Mouse (Mus musculus): ENCODE data around the gene Igsf3. TPM values are rescaled to one million over a fixed set of nuclear protein-coding genes. Genes with fewer than 3 reads are reported as not detected.

Gene Igsf3
- polyA plus RNA-seq, 1 experiment = 29.1 TPM

GRCm38 (mm10) chr3:101493937-101494459, 117.1 kb downstream of the Igsf3 start:
- no peak overlapping the region for H3K9ac ChIP-seq (ENCODE audit: low read depth, poor library complexity, severe bottlenecking)
- H3K27me3 ChIP-seq (ENCODE audit: control insufficient read depth, insufficient read depth, low read length, poor library complexity, severe bottlenecking) = no peaks in the 10 kb centered on the region
- H3K27ac ChIP-seq (ENCODE audit: insufficient read depth, low read length) = no peak overlapping the region
- H3K9me3 ChIP-seq (replicated peaks; ENCODE audit: control insufficient read depth, insufficient read depth, low read length, poor library complexity, severe bottlenecking) = no peaks in the 10 kb centered on the region
- no peak overlapping the region for H3K4me3 ChIP-seq (ENCODE audit: low read depth, low read length)
- H3K4me1 ChIP-seq (ENCODE audit: control insufficient read depth, insufficient read depth, low read length) = no peaks in the 10 kb centered on the region
- H3K36me3 ChIP-seq (ENCODE audit: control insufficient read depth, insufficient read depth, low read length, poor library complexity, severe bottlenecking) = no peaks in the 10 kb centered on the region
- TF ChIP-seq CTCF (IDR thresholded peaks at IDR 0.05; ENCODE audit: low read depth, low read length) (peak; percentile 79), POLR2A (IDR thresholded peaks at IDR 0.05; ENCODE audit: insufficient read depth, low read length) (no peak)

GRCm38 (mm10) chr3:101497432-101498030, 120.6 kb downstream of the Igsf3 start:
- TF ChIP-seq EP300 (IDR thresholded peaks at IDR 0.05; ENCODE audit: insufficient read depth, low read depth, low read length) (no peak), POLR2A (IDR thresholded peaks at IDR 0.05; ENCODE audit: insufficient read depth, low read length) (no peak), CTCF (IDR thresholded peaks at IDR 0.05; ENCODE audit: low read depth, low read length) (no peak)
- Histone ChIP-seq H3K9me3 (replicated peaks; ENCODE audit: control insufficient read depth, insufficient read depth, low read length, poor library complexity, severe bottlenecking) (no peaks in the 10 kb centered on the region), H3K4me3 (ENCODE audit: low read depth, low read length) (no peak overlapping the region), H3K9ac (ENCODE audit: low read depth, poor library complexity, severe bottlenecking) (no peak overlapping the region), H3K4me1 (ENCODE audit: control insufficient read depth, insufficient read depth, low read length) (no peaks in the 10 kb centered on the region), H3K27me3 (ENCODE audit: control insufficient read depth, insufficient read depth, low read length, poor library complexity, severe bottlenecking) (no peaks in the 10 kb centered on the region), H3K36me3 (ENCODE audit: control insufficient read depth, insufficient read depth, low read length, poor library complexity, severe bottlenecking) (no peaks in the 10 kb centered on the region), H3K27ac (ENCODE audit: insufficient read depth, low read length) (no peak overlapping the region)

GRCm38 (mm10) chr3:101499906-101500305, 123.0 kb downstream of the Igsf3 start:
- Histone ChIP-seq H3K4me3 (ENCODE audit: low read depth, low read length) (no peak overlapping the region), H3K36me3 (ENCODE audit: control insufficient read depth, insufficient read depth, low read length, poor library complexity, severe bottlenecking) (no peaks in the 10 kb centered on the region), H3K9ac (ENCODE audit: low read depth, poor library complexity, severe bottlenecking) (no peak overlapping the region), H3K27ac (ENCODE audit: insufficient read depth, low read length) (no peak overlapping the region), H3K9me3 (replicated peaks; ENCODE audit: control insufficient read depth, insufficient read depth, low read length, poor library complexity, severe bottlenecking) (peaks cover 3% of the 10 kb centered on the region), H3K4me1 (ENCODE audit: control insufficient read depth, insufficient read depth, low read length) (no peaks in the 10 kb centered on the region), H3K27me3 (ENCODE audit: control insufficient read depth, insufficient read depth, low read length, poor library complexity, severe bottlenecking) (no peaks in the 10 kb centered on the region)
- no peak for TF ChIP-seq POLR2A (IDR thresholded peaks at IDR 0.05; ENCODE audit: insufficient read depth, low read length)
- TF ChIP-seq CTCF (IDR thresholded peaks at IDR 0.05; ENCODE audit: low read depth, low read length) = no peak
- TF ChIP-seq EP300 (IDR thresholded peaks at IDR 0.05; ENCODE audit: insufficient read depth, low read depth, low read length) = no peak

- Histone ChIP-seq H3K9me3 (replicated peaks; ENCODE audit: control insufficient read depth, insufficient read depth, low read length, poor library complexity, severe bottlenecking) (peaks cover 8% of the 10 kb centered on the region), H3K4me3 (ENCODE audit: low read depth, low read length) (no peak overlapping the region), H3K36me3 (ENCODE audit: control insufficient read depth, insufficient read depth, low read length, poor library complexity, severe bottlenecking) (no peaks in the 10 kb centered on the region), H3K27me3 (ENCODE audit: control insufficient read depth, insufficient read depth, low read length, poor library complexity, severe bottlenecking) (no peaks in the 10 kb centered on the region), H3K4me1 (ENCODE audit: control insufficient read depth, insufficient read depth, low read length) (no peaks in the 10 kb centered on the region), H3K27ac (ENCODE audit: insufficient read depth, low read length) (no peak overlapping the region), H3K9ac (ENCODE audit: low read depth, poor library complexity, severe bottlenecking) (no peak overlapping the region)
- TF ChIP-seq EP300 (IDR thresholded peaks at IDR 0.05; ENCODE audit: insufficient read depth, low read depth, low read length) (no peak), CTCF (IDR thresholded peaks at IDR 0.05; ENCODE audit: low read depth, low read length) (no peak), POLR2A (IDR thresholded peaks at IDR 0.05; ENCODE audit: insufficient read depth, low read length) (no peak)
These were observed 123.6 kb downstream of the Igsf3 start for GRCm38 (mm10) chr3:101500393-101501051.

GRCm38 (mm10) chr3:101501611-101502010, 124.7 kb downstream of the Igsf3 start:
- peaks cover 9% of the 10 kb centered on the region for H3K9me3 ChIP-seq (replicated peaks; ENCODE audit: control insufficient read depth, insufficient read depth, low read length, poor library complexity, severe bottlenecking)
- TF ChIP-seq POLR2A (IDR thresholded peaks at IDR 0.05; ENCODE audit: insufficient read depth, low read length) (no peak), EP300 (IDR thresholded peaks at IDR 0.05; ENCODE audit: insufficient read depth, low read depth, low read length) (no peak), CTCF (IDR thresholded peaks at IDR 0.05; ENCODE audit: low read depth, low read length) (no peak)
- H3K4me1 ChIP-seq (ENCODE audit: control insufficient read depth, insufficient read depth, low read length) = no peaks in the 10 kb centered on the region
- H3K27me3 ChIP-seq (ENCODE audit: control insufficient read depth, insufficient read depth, low read length, poor library complexity, severe bottlenecking) = no peaks in the 10 kb centered on the region
- H3K9ac ChIP-seq (ENCODE audit: low read depth, poor library complexity, severe bottlenecking) = no peak overlapping the region
- H3K36me3 ChIP-seq (ENCODE audit: control insufficient read depth, insufficient read depth, low read length, poor library complexity, severe bottlenecking) = no peaks in the 10 kb centered on the region
- H3K4me3 ChIP-seq (ENCODE audit: low read depth, low read length) = no peak overlapping the region
- H3K27ac ChIP-seq (ENCODE audit: insufficient read depth, low read length) = no peak overlapping the region

- peaks cover 9% of the 10 kb centered on the region for H3K9me3 ChIP-seq (replicated peaks; ENCODE audit: control insufficient read depth, insufficient read depth, low read length, poor library complexity, severe bottlenecking)
- no peaks in the 10 kb centered on the region for H3K36me3 ChIP-seq (ENCODE audit: control insufficient read depth, insufficient read depth, low read length, poor library complexity, severe bottlenecking)
- no peak overlapping the region for H3K27ac ChIP-seq (ENCODE audit: insufficient read depth, low read length)
- H3K4me3 ChIP-seq (ENCODE audit: low read depth, low read length) = no peak overlapping the region
- H3K4me1 ChIP-seq (ENCODE audit: control insufficient read depth, insufficient read depth, low read length) = no peaks in the 10 kb centered on the region
- no peak overlapping the region for H3K9ac ChIP-seq (ENCODE audit: low read depth, poor library complexity, severe bottlenecking)
- no peaks in the 10 kb centered on the region for H3K27me3 ChIP-seq (ENCODE audit: control insufficient read depth, insufficient read depth, low read length, poor library complexity, severe bottlenecking)
- TF ChIP-seq EP300 (IDR thresholded peaks at IDR 0.05; ENCODE audit: insufficient read depth, low read depth, low read length) (no peak), CTCF (IDR thresholded peaks at IDR 0.05; ENCODE audit: low read depth, low read length) (no peak), POLR2A (IDR thresholded peaks at IDR 0.05; ENCODE audit: insufficient read depth, low read length) (no peak)
These were observed 125.3 kb downstream of the Igsf3 start for GRCm38 (mm10) chr3:101502086-101502760.

Data from ES-Bruce4 (cell line).